Mouse (Mus musculus): ENCODE measurements at regions not wholly inside any gene's neighbourhood (a gene's known extent, or its start where the extent isn't known, plus 50 kb on each side); places are given as distances from the start of the nearest gene placed in this dataset.

DNA sequence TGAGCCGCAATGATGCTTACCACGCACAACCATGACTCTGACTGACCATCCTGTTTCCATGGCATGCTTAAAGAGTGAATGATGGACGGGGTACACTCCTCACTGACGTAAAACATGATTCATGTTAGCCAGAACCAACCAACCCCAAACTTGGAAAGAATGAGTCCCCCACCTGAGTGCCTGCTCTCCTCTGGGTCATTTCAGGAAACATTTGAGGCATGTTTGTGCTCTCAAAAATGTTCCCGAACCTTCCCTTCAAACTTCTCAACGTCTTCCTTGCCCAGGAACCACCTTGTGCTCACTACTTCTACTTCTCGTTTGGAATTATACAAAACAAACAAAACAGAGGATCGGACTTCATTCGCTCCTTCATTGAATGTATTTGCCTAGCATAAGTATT lies 95.7 kb downstream of the Tmco5 start:
- TF ChIP-seq CTCF (IDR thresholded peaks at IDR 0.05; ENCODE audit: low read depth, low read length) = no peak
- TF ChIP-seq GATA1 (IDR thresholded peaks at IDR 0.05; ENCODE audit: borderline replicate concordance, low read length) = no peak
